Mouse (Mus musculus): ENCODE measurements at regions not wholly inside any gene's neighbourhood (a gene's known extent, or its start where the extent isn't known, plus 50 kb on each side); places are given as distances from the start of the nearest gene placed in this dataset.
A peak's percentile ranks its signal among the peaks of the same experiment; 100 is the strongest.

- Histone ChIP-seq H3K4me2 (ENCODE audit: low read length) (no peak overlapping the region), H3K9ac (ENCODE audit: low read depth, low read length) (no peak overlapping the region), H3K4me1 (replicated peaks; ENCODE audit: insufficient read depth, low read length) (no peaks in the 10 kb centered on the region), H3K27me3 (ENCODE audit: insufficient read depth, low read length) (no peaks in the 10 kb centered on the region), H3K9me3 (replicated peaks; ENCODE audit: low read length) (no peaks in the 10 kb centered on the region), H3K36me3 (ENCODE audit: insufficient read depth, low read length) (no peaks in the 10 kb centered on the region), H3K27ac (no peak overlapping the region), H3K4me3 (replicated peaks; ENCODE audit: low read depth, low read length) (no peak overlapping the region)
- WGBS: 73% methylated on average over 4 of the region's 4 CpGs
- DNase-seq (ENCODE audit: low spot score) (no peak), ATAC-seq (replicated peaks; ENCODE audit: low FRiP score, low read depth) (no peak)
- no peak for TF ChIP-seq CTCF (IDR thresholded peaks at IDR 0.05; ENCODE audit: low read depth)
Measured at GRCm38 (mm10) chr6:22716864-22717557, 158.3 kb upstream of the Ptprz1 start.

DNA sequence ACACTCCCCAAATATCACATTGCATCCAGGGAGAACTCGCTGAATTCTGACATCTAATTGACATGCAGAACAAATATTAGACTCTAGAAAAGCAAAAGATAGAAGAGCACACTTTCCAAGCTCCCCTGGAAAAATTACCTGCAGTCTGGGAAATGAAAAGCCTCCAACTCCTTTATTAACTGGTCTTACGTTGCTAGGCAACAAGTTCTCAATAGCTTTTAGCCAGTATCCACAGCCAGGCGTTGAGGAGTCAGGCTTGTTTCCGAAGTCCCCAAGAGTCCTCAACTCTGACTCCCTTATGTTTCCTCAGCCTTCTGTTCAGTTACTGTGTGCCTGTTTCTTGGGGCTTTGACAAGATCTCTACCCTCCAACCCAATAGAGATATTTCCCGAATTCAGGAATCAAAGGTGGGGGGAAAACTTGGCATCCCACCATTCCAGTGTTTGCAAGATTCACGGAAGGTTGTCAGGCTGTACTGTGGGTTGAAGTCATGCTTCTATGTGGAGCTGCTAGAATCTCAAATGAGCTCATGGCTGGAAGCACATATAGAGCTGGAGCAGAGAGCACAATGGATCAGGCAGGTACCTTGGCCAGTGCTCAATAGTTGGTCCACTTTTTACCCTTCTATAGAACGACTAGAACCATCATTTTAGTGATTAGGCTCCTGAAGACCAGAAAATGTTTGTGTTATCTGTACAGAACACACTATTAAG, 159.0 kb upstream of the Ptprz1 start:
- DNase-seq (ENCODE audit: low spot score) (no peak), ATAC-seq (replicated peaks; ENCODE audit: low FRiP score, low read depth) (no peak)
- no peak overlapping the region for H3K4me2 ChIP-seq (ENCODE audit: low read length)
- no peak for TF ChIP-seq CTCF (IDR thresholded peaks at IDR 0.05; ENCODE audit: low read depth)
- no peak overlapping the region for H3K4me3 ChIP-seq (replicated peaks; ENCODE audit: low read depth, low read length)
- no peaks in the 10 kb centered on the region for H3K4me1 ChIP-seq (replicated peaks; ENCODE audit: insufficient read depth, low read length)
- 63% methylated on average over 7 of the region's 7 CpGs for WGBS
- no peaks in the 10 kb centered on the region for H3K36me3 ChIP-seq (ENCODE audit: insufficient read depth, low read length)
- no peaks in the 10 kb centered on the region for H3K27me3 ChIP-seq (ENCODE audit: insufficient read depth, low read length)
- no peak overlapping the region for H3K27ac ChIP-seq
- H3K9me3 ChIP-seq (replicated peaks; ENCODE audit: low read length): no peaks in the 10 kb centered on the region
- H3K9ac ChIP-seq (ENCODE audit: low read depth, low read length): no peak overlapping the region

DNA sequence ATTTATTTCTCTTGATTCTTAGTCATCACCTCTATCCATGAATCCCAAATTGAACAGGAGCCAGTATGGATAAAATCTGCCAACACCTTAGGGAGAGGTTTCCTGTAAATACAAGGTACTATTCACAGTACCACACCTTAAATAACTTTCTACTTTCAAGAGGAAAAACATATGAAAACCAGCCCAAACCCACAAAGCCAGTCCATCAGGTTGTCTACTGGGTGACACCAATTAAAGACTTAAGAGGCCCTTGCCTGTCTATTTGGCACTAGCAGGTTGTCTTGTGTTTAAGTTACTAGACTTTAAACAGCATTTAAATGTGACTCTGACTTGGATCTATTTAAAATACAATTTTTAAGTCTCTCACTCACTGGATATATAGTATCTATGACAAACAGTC, 177.1 kb upstream of the Ptprz1 start:
- H3K27ac ChIP-seq: no peak overlapping the region
- H3K4me3 ChIP-seq (replicated peaks; ENCODE audit: low read depth, low read length): no peak overlapping the region
- TF ChIP-seq CTCF (IDR thresholded peaks at IDR 0.05; ENCODE audit: low read depth): no peak
- H3K4me1 ChIP-seq (replicated peaks; ENCODE audit: insufficient read depth, low read length): no peaks in the 10 kb centered on the region
- H3K9me3 ChIP-seq (replicated peaks; ENCODE audit: low read length): no peaks in the 10 kb centered on the region
- DNase-seq (ENCODE audit: low spot score) (no peak), ATAC-seq (replicated peaks; ENCODE audit: low FRiP score, low read depth) (no peak)
- H3K4me2 ChIP-seq (ENCODE audit: low read length): no peak overlapping the region
- no peaks in the 10 kb centered on the region for H3K36me3 ChIP-seq (ENCODE audit: insufficient read depth, low read length)
- no peak overlapping the region for H3K9ac ChIP-seq (ENCODE audit: low read depth, low read length)
- H3K27me3 ChIP-seq (ENCODE audit: insufficient read depth, low read length): no peaks in the 10 kb centered on the region

DNA sequence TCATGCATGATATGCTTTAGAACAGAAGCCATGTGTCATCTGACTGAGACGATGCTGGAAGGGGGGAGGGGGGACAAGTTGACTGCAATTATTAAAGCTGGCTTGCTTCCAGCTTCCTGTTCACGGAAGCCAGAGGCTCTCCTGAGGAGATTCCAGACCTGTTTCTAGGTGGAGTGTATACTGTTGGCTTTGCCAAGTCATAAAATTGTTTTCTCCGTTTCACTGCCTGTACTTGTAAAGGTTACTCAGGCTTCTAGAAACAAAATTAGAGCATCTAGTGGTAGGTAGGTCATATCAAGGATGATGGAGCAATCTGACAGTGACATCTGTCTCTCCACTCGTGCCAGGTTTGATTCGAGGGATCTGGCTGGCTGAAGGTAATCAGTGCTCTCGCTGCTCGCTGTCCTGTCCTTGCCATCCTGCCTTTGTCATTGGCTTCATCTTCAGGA, 186.6 kb upstream of the Ptprz1 start:
- H3K4me2 ChIP-seq (ENCODE audit: low read length): no peak overlapping the region
- no peak overlapping the region for H3K27ac ChIP-seq
- H3K4me3 ChIP-seq (replicated peaks; ENCODE audit: low read depth, low read length): no peak overlapping the region
- 54% methylated on average over 7 of the region's 7 CpGs for WGBS
- no peak for TF ChIP-seq CTCF (IDR thresholded peaks at IDR 0.05; ENCODE audit: low read depth)
- H3K27me3 ChIP-seq (ENCODE audit: insufficient read depth, low read length): no peaks in the 10 kb centered on the region
- H3K9ac ChIP-seq (ENCODE audit: low read depth, low read length): no peak overlapping the region
- H3K4me1 ChIP-seq (replicated peaks; ENCODE audit: insufficient read depth, low read length): no peaks in the 10 kb centered on the region
- no peaks in the 10 kb centered on the region for H3K36me3 ChIP-seq (ENCODE audit: insufficient read depth, low read length)
- H3K9me3 ChIP-seq (replicated peaks; ENCODE audit: low read length): no peaks in the 10 kb centered on the region
- DNase-seq (ENCODE audit: low spot score) (peak; percentile 38), ATAC-seq (replicated peaks; ENCODE audit: low FRiP score, low read depth) (peak; percentile 63)

GRCm38 (mm10) chr6:22674586-22674929, 200.7 kb upstream of the Ptprz1 start:
- Histone ChIP-seq H3K36me3 (ENCODE audit: insufficient read depth, low read length) (no peaks in the 10 kb centered on the region), H3K9ac (ENCODE audit: low read depth, low read length) (no peak overlapping the region), H3K27me3 (ENCODE audit: insufficient read depth, low read length) (no peaks in the 10 kb centered on the region), H3K4me3 (replicated peaks; ENCODE audit: low read depth, low read length) (no peak overlapping the region), H3K27ac (no peak overlapping the region), H3K4me2 (ENCODE audit: low read length) (no peak overlapping the region), H3K4me1 (replicated peaks; ENCODE audit: insufficient read depth, low read length) (no peaks in the 10 kb centered on the region), H3K9me3 (replicated peaks; ENCODE audit: low read length) (no peaks in the 10 kb centered on the region)
- DNase-seq (ENCODE audit: low spot score) (no peak), ATAC-seq (replicated peaks; ENCODE audit: low FRiP score, low read depth) (no peak)
- no peak for TF ChIP-seq CTCF (IDR thresholded peaks at IDR 0.05; ENCODE audit: low read depth)
- 55% methylated on average over 1 of the region's 1 CpGs for WGBS

DNA sequence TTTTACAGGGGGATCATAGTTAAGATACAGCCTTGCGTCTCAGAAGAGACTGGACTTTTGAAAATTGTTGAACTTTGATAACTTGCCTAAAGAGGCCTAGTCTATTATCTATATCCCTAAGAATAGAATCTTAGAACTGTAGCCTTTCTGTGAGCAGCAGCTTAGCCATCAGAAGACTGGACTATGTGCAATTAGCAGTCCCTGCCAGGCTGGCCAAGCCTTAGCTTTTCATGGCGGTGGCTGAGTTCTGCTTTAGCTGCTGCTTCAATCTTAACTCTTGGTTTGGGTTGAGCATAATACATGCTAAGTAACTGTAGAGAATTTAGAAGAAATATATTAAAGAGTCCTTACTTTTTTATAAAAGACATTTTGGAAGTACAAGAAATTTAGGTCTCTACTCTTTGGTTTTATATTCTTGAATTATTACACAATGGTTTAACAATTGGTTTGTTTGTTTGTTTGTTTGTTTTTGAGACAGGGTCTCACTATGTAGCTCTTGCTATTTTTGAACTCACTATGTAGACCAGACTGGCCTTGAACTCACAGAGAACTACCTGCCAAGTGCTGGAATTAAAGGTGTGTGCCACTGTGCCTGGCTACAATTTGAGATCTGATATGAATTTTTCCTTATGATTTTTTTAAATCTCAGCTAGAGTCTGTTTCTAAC, 201.2 kb upstream of the Ptprz1 start:
- ATAC-seq (replicated peaks; ENCODE audit: low FRiP score, low read depth): no peak
- Histone ChIP-seq H3K4me1 (replicated peaks; ENCODE audit: insufficient read depth, low read length) (no peaks in the 10 kb centered on the region), H3K4me2 (ENCODE audit: low read length) (no peak overlapping the region), H3K27me3 (ENCODE audit: insufficient read depth, low read length) (no peaks in the 10 kb centered on the region), H3K27ac (no peak overlapping the region), H3K36me3 (ENCODE audit: insufficient read depth, low read length) (no peaks in the 10 kb centered on the region), H3K9me3 (replicated peaks; ENCODE audit: low read length) (no peaks in the 10 kb centered on the region), H3K9ac (ENCODE audit: low read depth, low read length) (no peak overlapping the region), H3K4me3 (replicated peaks; ENCODE audit: low read depth, low read length) (no peak overlapping the region)
- WGBS: 94% methylated on average over 2 of the region's 2 CpGs
- DNase-seq (ENCODE audit: low spot score): no peak
- no peak for TF ChIP-seq CTCF (IDR thresholded peaks at IDR 0.05; ENCODE audit: low read depth)

All from kidney, postnatal 0 days (tissue).